ENCODE assay signal across 8 mouse cellular contexts in the genomic region with DNA sequence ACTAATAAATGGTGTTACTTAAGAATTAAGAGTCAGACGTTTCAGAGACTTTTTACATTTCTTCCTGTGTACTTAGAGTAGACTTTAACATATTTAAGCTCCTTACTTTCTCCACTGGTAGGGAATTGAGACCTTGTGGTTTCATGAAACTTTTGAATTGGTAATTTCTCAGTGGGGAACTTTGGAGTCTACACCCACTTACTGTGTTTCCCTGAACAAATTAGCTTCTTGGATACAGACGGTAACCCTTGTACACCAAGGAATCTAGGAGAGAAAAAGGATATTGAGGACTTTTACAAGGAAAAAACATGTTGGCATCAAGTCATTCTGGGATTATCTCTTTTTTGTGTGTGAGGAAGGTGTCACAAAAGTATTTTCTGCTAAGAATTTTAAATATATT. TPM values are rescaled to one million over a fixed set of nuclear protein-coding genes. Genes with fewer than 3 reads are reported as not detected.
DNase-seq lines count a peak whose midpoint lies in the region; ATAC-seq lines count a peak whose summit lies in the region.
"Had no signal": no experiment of that assay in that cellular context is flagged by ENCODE, and none has a peak within 500 bp of the region (broad histone marks: within the 10 kb centered on the region; RNA-seq: fewer than 3 reads in every experiment).

No protein-coding gene starts in this region.

- peak overlapping the region; percentile 31; the same call in 1 of the 2 replicates for H3K4me2 ChIP-seq in lung, embryonic 16.5 days (ENCODE audit: low read depth, low read length)
- peak overlapping the region; percentile 63 for H3K4me2 ChIP-seq in limb, embryonic 13.5 days (replicated peaks)
- peak overlapping the region; percentile 55; the same call in 1 of the 2 replicates for H3K4me2 ChIP-seq in stomach, embryonic 15.5 days

- no peak overlapping the region for H3K9ac ChIP-seq in lung, embryonic 16.5 days (ENCODE audit: low read length)
- no peak overlapping the region for H3K9ac ChIP-seq in limb, embryonic 13.5 days
- H3K9ac ChIP-seq in stomach, embryonic 15.5 days: no peak overlapping the region

- no peak overlapping the region for H3K27ac ChIP-seq in lung, embryonic 16.5 days (ENCODE audit: low read length)
- no peak overlapping the region for H3K27ac ChIP-seq in forebrain, embryonic 10.5 days
- no peak overlapping the region for H3K27ac ChIP-seq in limb, embryonic 13.5 days
- H3K27ac ChIP-seq in stomach, embryonic 15.5 days: no peak overlapping the region

- H3K9me3 ChIP-seq in lung, embryonic 16.5 days (ENCODE audit: control insufficient read depth, low read length): no peaks in the 10 kb centered on the region
- H3K9me3 ChIP-seq in forebrain, embryonic 10.5 days: no peaks in the 10 kb centered on the region
- H3K9me3 ChIP-seq in limb, embryonic 13.5 days: no peaks in the 10 kb centered on the region
- H3K9me3 ChIP-seq in stomach, embryonic 15.5 days: no peaks in the 10 kb centered on the region

- H3K27me3 ChIP-seq in lung, embryonic 16.5 days (ENCODE audit: control insufficient read depth, insufficient read depth, low read depth, low read length): no peaks in the 10 kb centered on the region
- no peaks in the 10 kb centered on the region for H3K27me3 ChIP-seq in forebrain, embryonic 10.5 days (ENCODE audit: poor library complexity, severe bottlenecking)
- no peaks in the 10 kb centered on the region for H3K27me3 ChIP-seq in limb, embryonic 13.5 days
- no peaks in the 10 kb centered on the region for H3K27me3 ChIP-seq in stomach, embryonic 15.5 days (replicated peaks)

- H3K4me1 ChIP-seq in lung, embryonic 16.5 days (replicated peaks; ENCODE audit: control insufficient read depth, insufficient read depth, low read length): peaks cover 8% of the 10 kb centered on the region
- H3K4me1 ChIP-seq in forebrain, embryonic 10.5 days: peaks cover 10% of the 10 kb centered on the region
- peaks cover 7% of the 10 kb centered on the region; the same call in 1 of the 2 replicates for H3K4me1 ChIP-seq in limb, embryonic 13.5 days
- peaks cover 2% of the 10 kb centered on the region; the same call in 1 of the 2 replicates for H3K4me1 ChIP-seq in stomach, embryonic 15.5 days

- WGBS in lung, embryonic 16.5 days: 34% methylated on average over 2 of the region's 2 CpGs
- WGBS in forebrain, embryonic 10.5 days: 56% methylated on average over 2 of the region's 2 CpGs
- 47% methylated on average over 2 of the region's 2 CpGs for WGBS in limb, embryonic 13.5 days
- 38% methylated on average over 2 of the region's 2 CpGs for WGBS in stomach, embryonic 15.5 days

- peaks cover 13% of the 10 kb centered on the region for H3K36me3 ChIP-seq in lung, embryonic 16.5 days (ENCODE audit: control insufficient read depth, insufficient read depth, low read length)
- peaks cover 49% of the 10 kb centered on the region for H3K36me3 ChIP-seq in forebrain, embryonic 10.5 days (replicated peaks)
- H3K36me3 ChIP-seq in limb, embryonic 13.5 days: peaks cover 30% of the 10 kb centered on the region
- H3K36me3 ChIP-seq in stomach, embryonic 15.5 days: peaks cover 9% of the 10 kb centered on the region

- no peak for DNase-seq in lung, adult 18-20 months
- no peak for DNase-seq in forebrain, embryonic 10.5 days (ENCODE audit: extremely low spot score, low spot score)
- DNase-seq: layer of hippocampus, postnatal 36 days had no signal

- ATAC-seq in lung, embryonic 16.5 days (ENCODE audit: low read depth): no peak
- ATAC-seq in limb, embryonic 13.5 days (ENCODE audit: low FRiP score, low read depth): no peak
- ATAC-seq in stomach, embryonic 15.5 days (ENCODE audit: insufficient read depth, low FRiP score, low read depth): no peak
- ATAC-seq in megakaryocyte progenitor cell, adult 5-6 weeks (replicated peaks; ENCODE audit: poor library complexity): no peak
- no peak for ATAC-seq in frontal cortex, adult (ENCODE audit: low TSS enrichment)

- no peak overlapping the region for H3K4me3 ChIP-seq in lung, embryonic 16.5 days (ENCODE audit: low read length)
- H3K4me3 ChIP-seq in forebrain, embryonic 10.5 days: peak overlapping the region; percentile 78
- H3K4me3 ChIP-seq in limb, embryonic 13.5 days: peak overlapping the region; percentile 96
- no peak overlapping the region for H3K4me3 ChIP-seq in stomach, embryonic 15.5 days (replicated peaks)

RNA-seq across cellular contexts. Expression of a gene that starts 2.8 kb away (rescaled TPM):
- polyA plus RNA-seq in lung, embryonic 16.5 days (2015; fragmentation: Nextera tagmentation; extraction: Ambion mirVana): 238 and 244 TPM in 2 replicates
- polyA plus RNA-seq in forebrain, embryonic 10.5 days (2016; fragmentation: Nextera tagmentation; extraction: Ambion mirVana): 294 and 319 TPM in 2 replicates
- 318 and 324 TPM in 2 replicates for polyA plus RNA-seq in limb, embryonic 13.5 days (2015; fragmentation: Nextera tagmentation; extraction: Ambion mirVana)
- 229 and 239 TPM in 2 replicates for polyA plus RNA-seq in stomach, embryonic 15.5 days (2015; fragmentation: Nextera tagmentation; extraction: Ambion mirVana)
- 198 and 253 TPM in 2 replicates for total RNA-seq in megakaryocyte progenitor cell, adult 5-6 weeks (2015)
- 166 and 257 TPM in 2 replicates for total RNA-seq in megakaryocyte progenitor cell, adult 5-6 weeks (2017)

RNA-seq across cellular contexts. Expression of a gene that starts 36.8 kb away (rescaled TPM):
- 19.5 and 20.6 TPM in 2 replicates for polyA plus RNA-seq in lung, embryonic 16.5 days (2015; fragmentation: Nextera tagmentation; extraction: Ambion mirVana)
- polyA plus RNA-seq in forebrain, embryonic 10.5 days (2016; fragmentation: Nextera tagmentation; extraction: Ambion mirVana): 21.3 and 21.9 TPM in 2 replicates
- polyA plus RNA-seq in limb, embryonic 13.5 days (2015; fragmentation: Nextera tagmentation; extraction: Ambion mirVana): 24.5 and 26.1 TPM in 2 replicates
- 13.8 and 15.6 TPM in 2 replicates for polyA plus RNA-seq in stomach, embryonic 15.5 days (2015; fragmentation: Nextera tagmentation; extraction: Ambion mirVana)
- 4.1 and 5.7 TPM in 2 replicates for total RNA-seq in megakaryocyte progenitor cell, adult 5-6 weeks (2015)
- 10.9 and 18.7 TPM in 2 replicates for total RNA-seq in megakaryocyte progenitor cell, adult 5-6 weeks (2017)

RNA-seq across cellular contexts. Expression of a gene that starts 54.1 kb away (rescaled TPM):
- 54.3 and 56.6 TPM in 2 replicates for polyA plus RNA-seq in lung, embryonic 16.5 days (2015; fragmentation: Nextera tagmentation; extraction: Ambion mirVana)
- 58.2 and 60.5 TPM in 2 replicates for polyA plus RNA-seq in forebrain, embryonic 10.5 days (2016; fragmentation: Nextera tagmentation; extraction: Ambion mirVana)
- 60.1 TPM in 2 replicates for polyA plus RNA-seq in limb, embryonic 13.5 days (2015; fragmentation: Nextera tagmentation; extraction: Ambion mirVana)
- polyA plus RNA-seq in stomach, embryonic 15.5 days (2015; fragmentation: Nextera tagmentation; extraction: Ambion mirVana): 66.3 and 68.8 TPM in 2 replicates
- 71.4 and 71.5 TPM in 2 replicates for total RNA-seq in megakaryocyte progenitor cell, adult 5-6 weeks (2015)
- total RNA-seq in megakaryocyte progenitor cell, adult 5-6 weeks (2017): 60.8 and 75.1 TPM in 2 replicates

Comparison
In these comparisons a context has a peak if more than half of its experiments do, and no peak if none do; other contexts are left out.
1. H3K4me3 ChIP-seq: peak in forebrain, embryonic 10.5 days (single experiment) and limb, embryonic 13.5 days (single experiment); none in lung, embryonic 16.5 days (single experiment) and stomach, embryonic 15.5 days (single experiment).
2. Peak in every context shown above with its lines, with median percentiles within 50 percentile points of each other: H3K4me2 ChIP-seq.